Mouse (Mus musculus) stomach, embryonic 16.5 days (tissue): Measurements from ENCODE around the gene Lrrc45. TPM values are rescaled to one million over a fixed set of nuclear protein-coding genes. Genes with fewer than 3 reads are reported as not detected.
A peak's percentile ranks its signal among the peaks of the same experiment; 100 is the strongest.
"Not testable (repeated sequence)": the region's sequence is repeated elsewhere in the genome, so short reads cannot be mapped to it uniquely, and the experiment has no call there.

Experiments
- ATAC-seq: fragments of 200-750 bp; cut with Nextera tagmentation; 2 replicates; pipeline ENCODE4 v1.8.0; 2017; ENCODE audit warnings: moderate number of reproducible peaks, moderate TSS enrichment; ENCODE audit not compliant: insufficient read depth, low FRiP score
- H3K27ac ChIP-seq: fragments of 300-500 bp; sonication (generic); 2 replicates; pipeline ENCODE4 v1.5.1; 2014; ENCODE audit warnings: low read length
- H3K27me3 ChIP-seq: fragments of 300-500 bp; sonication (generic); 2 replicates; pipeline ENCODE4 v1.6.1; 2014; ENCODE audit warnings: low read length, control low read depth, mixed read lengths; ENCODE audit not compliant: control insufficient read depth, insufficient read depth
- H3K36me3 ChIP-seq: fragments of 300-500 bp; sonication (generic); 2 replicates; pipeline ENCODE4 v1.6.1; 2014; ENCODE audit warnings: low read length; ENCODE audit not compliant: control insufficient read depth, insufficient read depth
- H3K4me1 ChIP-seq: fragments of 300-500 bp; sonication (generic); 2 replicates; pipeline ENCODE4 v1.6.1; 2014; ENCODE audit warnings: low read length, control low read depth, mixed read lengths; ENCODE audit not compliant: control insufficient read depth, insufficient read depth
- H3K4me2 ChIP-seq: fragments of 300-500 bp; sonication (generic); 2 replicates; pipeline ENCODE4 v1.6.1; 2014; ENCODE audit warnings: low read depth, low read length, mixed read lengths
- H3K4me3 ChIP-seq: fragments of 300-500 bp; sonication (generic); replicated peaks from 2 replicates; pipeline ENCODE4 v1.5.1; 2014; ENCODE audit warnings: mild to moderate bottlenecking, low read length
- H3K9ac ChIP-seq: fragments of 300-500 bp; sonication (generic); 2 replicates; pipeline ENCODE4 v1.6.1; 2014; ENCODE audit warnings: low read length
- H3K9me3 ChIP-seq: fragments of 300-500 bp; sonication (generic); replicated peaks from 2 replicates; pipeline ENCODE4 v1.6.1; 2016; ENCODE audit warnings: low read length, control low read depth; ENCODE audit not compliant: control insufficient read depth
- WGBS: fragments of 180-500 bp; shearing (Covaris S2); extraction: QIAGEN DNeasy Blood & Tissue Kit; methylation state at CpG from one replicate; pipeline ENCODE4 v1.1.7; 2014; 5-methylcytosine and 5-hydroxymethylcytosine counted together
- polyA plus RNA-seq: library from polyadenylated mRNA; unstranded; fragments of >200 nt; fragmentation: Nextera tagmentation; extraction: Ambion mirVana; gene quantifications from 2 replicates; pipeline ENCODE4 v1.2.1, GENCODE M21; 2015

Gene Lrrc45
- polyA plus RNA-seq, 1 experiment from 2014 or later, result 59.1 TPM

DNA sequence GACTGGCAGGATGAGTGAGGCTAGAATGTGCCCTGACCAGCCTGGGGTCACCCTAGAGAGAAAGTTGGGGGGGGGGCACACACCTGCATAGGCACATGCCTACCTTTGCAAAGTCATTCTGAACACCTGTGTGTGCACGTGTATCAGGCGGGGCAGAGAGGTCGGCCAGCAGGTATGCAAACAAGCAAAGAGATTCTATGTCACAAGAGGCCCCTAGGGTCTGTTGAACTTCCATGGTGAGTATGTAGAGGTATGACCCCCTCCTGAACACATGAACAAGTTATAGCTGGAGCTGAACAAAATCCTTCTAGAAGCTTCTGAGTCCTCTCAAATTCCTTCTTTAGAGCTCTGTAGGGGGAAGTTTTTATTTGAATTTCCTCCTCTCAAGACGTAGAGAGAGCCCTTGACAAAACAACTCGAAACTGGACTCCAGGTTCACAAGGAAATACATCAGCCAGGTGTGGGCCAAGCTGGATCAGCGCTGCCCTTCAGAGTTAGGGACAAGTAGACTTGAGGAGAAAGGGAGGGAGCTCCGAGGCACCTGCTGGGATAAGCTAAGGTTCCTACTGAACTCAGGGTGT lies 30.5 kb downstream of the Lrrc45 start:
- Histone ChIP-seq H3K4me2 (no peak overlapping the region), H3K9me3 (no peaks in the 10 kb centered on the region), H3K27ac (peak overlapping the region; percentile 74), H3K4me3 (no peak overlapping the region), H3K36me3 (no peaks in the 10 kb centered on the region), H3K27me3 (no peaks in the 10 kb centered on the region), H3K9ac (no peak overlapping the region), H3K4me1 (no peaks in the 10 kb centered on the region; the same call in none of the 2 replicates)
- WGBS, result 59% methylated on average over 7 of the region's 7 CpGs
- ATAC-seq, result peak; percentile 25

DNA sequence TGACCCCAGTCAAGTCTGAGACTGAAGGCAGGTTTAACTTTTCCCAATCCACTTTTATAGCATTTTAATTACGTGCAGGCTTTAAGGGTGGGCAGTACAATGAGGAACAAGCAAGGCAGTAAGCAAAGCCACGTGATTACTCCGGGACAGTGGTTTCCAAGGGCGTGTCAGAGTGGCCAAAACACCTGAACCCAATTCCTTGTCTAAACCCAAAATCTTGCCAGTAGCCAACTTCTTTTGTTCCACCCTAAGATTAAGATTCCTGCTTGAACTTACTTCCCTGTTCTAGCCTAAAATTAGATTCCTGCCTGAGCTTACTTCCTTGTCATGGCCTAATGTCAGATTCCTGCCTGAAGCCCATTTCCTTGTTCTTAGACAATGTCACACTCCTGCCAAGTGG lies 34.2 kb downstream of the Lrrc45 start:
- peak; percentile 47 for ATAC-seq
- 66% methylated on average over 4 of the region's 4 CpGs for WGBS
- H3K4me1 ChIP-seq, result no peaks in the 10 kb centered on the region; the same call in none of the 2 replicates
- H3K27me3 ChIP-seq, result no peaks in the 10 kb centered on the region
- H3K9ac ChIP-seq, result no peak overlapping the region
- H3K27ac ChIP-seq, result peak overlapping the region; percentile 70
- no peak overlapping the region for H3K4me2 ChIP-seq
- H3K36me3 ChIP-seq, result no peaks in the 10 kb centered on the region
- H3K4me3 ChIP-seq, result no peak overlapping the region
- H3K9me3 ChIP-seq, result no peaks in the 10 kb centered on the region

DNA sequence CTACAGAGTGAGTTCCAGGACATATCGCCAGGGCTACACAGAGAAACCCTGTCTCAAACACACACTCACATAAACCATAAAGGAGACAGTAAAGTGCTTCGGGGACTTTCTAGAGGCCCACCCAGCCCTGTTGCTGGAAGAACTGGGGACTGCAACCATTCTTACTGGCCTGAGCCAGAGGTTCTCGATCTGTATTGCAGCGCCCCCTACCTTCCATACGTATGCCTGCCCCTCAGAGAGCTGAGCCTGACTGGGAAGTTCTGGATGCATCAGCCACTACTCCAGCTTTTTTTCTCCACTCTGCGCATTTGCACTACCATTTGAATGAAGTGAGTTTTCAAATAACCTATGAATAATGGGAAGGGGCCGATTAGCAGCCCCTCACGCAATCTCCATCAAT lies 35.7 kb downstream of the Lrrc45 start:
- H3K27me3 ChIP-seq, result no peaks in the 10 kb centered on the region
- ATAC-seq, result no peak
- no peaks in the 10 kb centered on the region for H3K9me3 ChIP-seq
- no peak overlapping the region for H3K9ac ChIP-seq
- H3K4me1 ChIP-seq, result no peaks in the 10 kb centered on the region; the same call in none of the 2 replicates
- no peak overlapping the region for H3K4me2 ChIP-seq
- no peaks in the 10 kb centered on the region for H3K36me3 ChIP-seq
- no peak overlapping the region for H3K27ac ChIP-seq
- WGBS, result 63% methylated on average over 8 of the region's 8 CpGs
- H3K4me3 ChIP-seq, result no peak overlapping the region

DNA sequence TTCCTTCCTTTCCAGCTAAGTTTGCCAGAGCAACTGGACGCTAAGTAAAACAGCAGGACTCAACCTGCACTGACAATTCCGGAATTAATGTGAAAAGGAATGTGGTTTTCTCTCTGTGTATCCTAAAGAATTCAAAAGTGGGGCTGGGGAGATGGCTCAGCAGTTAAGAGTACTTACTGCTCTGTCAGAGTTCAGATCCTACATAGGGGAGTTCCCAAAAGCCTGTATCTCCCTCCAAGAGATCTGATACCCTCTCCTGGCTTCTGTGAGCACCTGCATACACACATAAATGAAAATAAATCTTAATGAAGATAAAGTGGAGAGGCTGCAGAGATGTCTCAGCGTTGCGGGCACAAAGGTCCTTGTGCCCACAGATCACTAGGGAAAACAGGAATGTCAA lies 37.9 kb downstream of the Lrrc45 start:
- H3K27ac ChIP-seq, result no peak overlapping the region
- no peak for ATAC-seq
- H3K9me3 ChIP-seq, result no peaks in the 10 kb centered on the region
- H3K4me2 ChIP-seq, result no peak overlapping the region
- H3K4me3 ChIP-seq, result no peak overlapping the region
- no peaks in the 10 kb centered on the region for H3K36me3 ChIP-seq
- no peak overlapping the region for H3K9ac ChIP-seq
- no peaks in the 10 kb centered on the region; the same call in none of the 2 replicates for H3K4me1 ChIP-seq
- no peaks in the 10 kb centered on the region for H3K27me3 ChIP-seq
- WGBS, result 56% methylated on average over 4 of the region's 4 CpGs

DNA sequence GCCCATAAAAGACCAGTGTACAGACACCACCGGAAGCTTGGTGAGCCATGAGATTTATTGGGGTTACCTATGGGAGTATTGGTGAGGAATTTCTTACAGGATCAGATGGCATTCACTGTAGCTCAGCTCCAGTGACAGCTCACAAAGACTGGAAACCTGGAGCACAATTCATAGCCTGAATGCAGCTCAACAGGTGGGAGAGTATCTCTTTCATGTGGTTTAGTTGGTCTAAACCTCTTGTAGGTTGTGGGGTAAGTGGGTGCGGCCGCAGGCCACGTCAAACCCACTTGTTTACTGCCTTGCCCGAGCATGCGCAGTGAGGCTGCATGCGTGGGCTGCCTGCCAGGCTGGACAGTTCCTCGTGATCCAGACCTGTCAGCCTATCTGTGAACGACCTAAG lies 46.5 kb downstream of the Lrrc45 start:
- H3K36me3 ChIP-seq, result no peaks in the 10 kb centered on the region
- H3K27ac ChIP-seq, result no peak overlapping the region
- H3K27me3 ChIP-seq, result no peaks in the 10 kb centered on the region
- WGBS, result 87% methylated on average over 9 of the region's 9 CpGs
- ATAC-seq, result no peak
- no peak overlapping the region for H3K9ac ChIP-seq
- H3K4me2 ChIP-seq, result no peak overlapping the region
- peaks cover 23% of the 10 kb centered on the region for H3K9me3 ChIP-seq
- H3K4me3 ChIP-seq, result no peak overlapping the region
- H3K4me1 ChIP-seq, result peaks cover 5% of the 10 kb centered on the region

DNA sequence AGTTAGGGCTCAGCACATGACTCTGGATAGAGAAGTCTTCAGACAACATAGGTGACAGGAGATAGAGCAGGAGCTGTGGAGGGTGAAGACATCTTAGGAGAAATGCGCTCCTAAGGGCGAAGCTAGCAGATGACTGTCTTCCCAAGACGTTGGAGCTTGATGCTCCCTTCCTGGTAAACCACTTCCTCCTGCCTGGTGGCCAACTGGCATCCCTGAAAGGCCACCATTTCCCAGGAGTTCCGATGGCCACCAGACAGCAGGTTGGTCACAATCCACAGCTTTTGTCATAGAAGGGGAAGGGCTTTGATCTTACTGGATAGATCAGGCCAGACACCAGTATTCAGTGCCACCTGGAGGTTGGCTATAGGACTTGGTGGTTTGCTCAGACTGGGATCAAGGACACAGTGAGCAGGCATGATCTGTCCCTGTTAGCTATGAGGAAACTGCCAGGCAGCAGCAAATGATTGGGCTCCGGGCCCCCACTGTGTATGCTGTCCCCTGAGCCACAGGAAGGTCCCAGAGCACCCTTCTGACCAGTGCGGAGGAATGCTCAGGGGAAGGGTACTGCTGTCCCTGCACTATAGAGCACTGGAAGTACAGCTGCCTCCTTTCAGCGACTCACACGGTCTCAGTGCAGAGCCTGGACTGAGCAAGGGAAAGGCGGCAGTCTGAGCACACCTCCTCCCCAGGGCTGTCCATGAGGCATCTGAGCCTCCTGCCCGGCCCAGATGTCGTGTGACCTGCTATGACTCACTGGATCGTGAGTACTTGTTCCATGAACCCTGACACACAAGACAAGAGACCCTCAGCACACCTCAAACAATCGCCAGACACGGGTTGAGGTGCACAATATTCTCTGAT lies 48.3 kb downstream of the Lrrc45 start:
- peak; percentile 73; the same call in 1 of the 2 replicates for ATAC-seq
- WGBS, result 60% methylated on average over 14 of the region's 14 CpGs
- peak overlapping the region; percentile 85 for H3K27ac ChIP-seq
- no peak overlapping the region for H3K4me3 ChIP-seq
- peak overlapping the region; percentile 24; the same call in 1 of the 2 replicates for H3K4me2 ChIP-seq
- no peaks in the 10 kb centered on the region for H3K36me3 ChIP-seq
- no peaks in the 10 kb centered on the region for H3K27me3 ChIP-seq
- H3K9ac ChIP-seq, result peak overlapping the region; percentile 50
- H3K9me3 ChIP-seq, result peaks cover 21% of the 10 kb centered on the region
- peaks cover 5% of the 10 kb centered on the region for H3K4me1 ChIP-seq

DNA sequence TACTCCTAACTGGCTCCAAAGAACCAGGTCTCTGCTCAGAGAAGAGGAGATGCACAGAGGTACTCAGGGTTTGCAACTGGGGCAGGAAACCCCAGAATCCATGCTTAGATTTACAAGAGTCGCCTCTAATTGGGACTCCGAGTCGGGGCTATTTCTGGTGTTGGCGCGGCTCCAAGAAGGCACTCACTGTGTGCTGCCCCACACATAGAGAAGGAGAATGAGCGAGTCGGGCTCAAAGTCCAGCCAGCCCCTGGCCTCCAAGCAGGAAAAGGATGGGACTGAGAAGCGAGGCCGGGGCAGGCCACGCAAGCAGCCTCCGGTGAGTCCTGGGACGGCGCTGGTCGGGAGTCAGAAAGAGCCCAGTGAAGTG lies 48.9 kb downstream of the Lrrc45 start, which contains the start of gene Hmga1b:
Gene Hmga1b (plus strand): TSS at position 123 of the 370 bp plus-strand sequence.
- 11% methylated on average over 14 of the region's 14 CpGs for WGBS
- peak within 1 kb of the TSS; percentile 50 for H3K9ac ChIP-seq
- H3K4me2 ChIP-seq, result peak within 1 kb of the TSS; percentile 24; the same call in 1 of the 2 replicates
- not testable (repeated sequence) for H3K36me3 ChIP-seq, H3K27me3 ChIP-seq, H3K4me3 ChIP-seq, H3K4me1 ChIP-seq
- ATAC-seq, result peak; percentile 49; the same call in 1 of the 2 replicates
- peak within 1 kb of the TSS; percentile 85 for H3K27ac ChIP-seq
- peaks cover 19% of the 10 kb centered on the region for H3K9me3 ChIP-seq

DNA sequence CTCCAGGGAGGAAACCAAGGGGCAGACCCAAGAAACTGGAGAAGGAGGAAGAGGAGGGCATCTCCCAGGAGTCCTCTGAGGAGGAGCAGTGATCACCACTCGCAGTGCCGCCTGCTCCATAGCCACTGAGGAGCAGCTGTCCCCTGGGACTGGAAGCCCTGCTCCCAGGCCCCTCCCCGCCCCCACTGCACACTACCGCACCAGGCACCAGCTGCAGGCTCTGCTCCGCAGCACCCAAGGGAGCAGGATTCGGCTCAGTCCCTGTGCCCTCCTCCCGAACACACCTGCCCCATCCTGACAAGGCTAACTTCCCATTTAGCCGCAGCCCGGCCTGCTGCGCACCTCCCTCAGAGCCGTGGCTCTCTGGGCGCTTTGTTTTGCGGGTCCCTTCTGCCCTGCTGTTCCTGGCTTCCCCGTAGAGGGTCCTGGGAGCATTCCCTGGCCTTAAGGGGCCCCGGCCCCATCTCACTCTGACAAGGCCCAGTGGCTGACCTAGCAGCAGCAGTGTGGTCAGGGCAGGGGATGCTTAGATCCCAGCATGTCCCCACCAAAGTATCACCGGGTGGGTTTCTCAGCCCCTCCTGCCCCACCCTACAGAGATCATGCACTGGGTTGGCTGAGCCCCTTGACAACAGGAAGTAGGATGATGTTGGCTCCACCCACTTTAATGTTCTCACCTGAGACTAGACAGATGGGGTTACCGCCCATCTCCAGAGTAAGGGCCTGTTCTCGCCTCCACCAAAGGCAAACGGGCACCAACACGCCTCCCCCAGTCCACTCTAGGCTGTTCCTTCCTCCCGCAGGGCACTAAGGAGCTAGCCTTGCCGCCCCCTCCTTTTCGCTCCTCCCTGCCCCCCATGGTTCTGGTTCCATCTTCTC lies 49.6 kb downstream of the Lrrc45 start:
- WGBS, result 12% methylated on average over 7 of the region's 23 CpGs
- H3K4me2 ChIP-seq, result peak overlapping the region; percentile 24; the same call in 1 of the 2 replicates
- H3K27ac ChIP-seq, result not testable (repeated sequence)

More for the DNA sequence above, 49.6 kb downstream of the Lrrc45 start:
- H3K36me3 ChIP-seq, H3K9ac ChIP-seq, H3K4me1 ChIP-seq, H3K4me3 ChIP-seq, H3K27me3 ChIP-seq: not testable (repeated sequence)
- peaks cover 13% of the 10 kb centered on the region for H3K9me3 ChIP-seq
- ATAC-seq, result peak; percentile 51
